Mouse (Mus musculus): ENCODE results near the gene 1700025G04Rik. TPM values are rescaled to one million over a fixed set of nuclear protein-coding genes. Genes with fewer than 3 reads are reported as not detected.

1700025G04Rik gene
- total and polyA plus RNA-seq, 3 experiments: 0.16 TPM; not detected in 2

DNA sequence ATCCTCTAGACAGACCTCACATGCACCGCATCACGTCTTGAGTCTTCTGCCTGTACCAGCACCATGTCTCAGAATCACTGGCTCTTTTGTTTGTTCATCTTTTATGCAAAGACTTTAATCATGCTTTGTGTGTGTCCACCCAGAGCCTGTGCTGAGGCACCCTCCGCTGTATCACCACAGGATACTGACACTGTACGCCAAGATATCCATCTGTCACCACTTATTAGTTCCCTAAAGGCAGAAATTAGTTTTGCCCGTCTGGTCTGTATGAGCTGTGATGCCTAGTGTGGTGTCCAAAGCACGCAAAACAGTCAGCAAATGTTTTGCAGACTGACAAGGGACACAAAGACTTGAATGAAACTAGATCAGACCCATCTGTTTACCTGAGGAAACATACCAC lies 95.7 kb downstream of the 1700025G04Rik start:
- no peaks in the 10 kb centered on the region for H3K4me1 ChIP-seq (ENCODE audit: insufficient read depth, low read depth, low read length)
- no peaks in the 10 kb centered on the region for H3K36me3 ChIP-seq (replicated peaks)
- DNase-seq (ENCODE audit: low spot score) (no peak), ATAC-seq (ENCODE audit: extremely low read depth, insufficient number of reproducible peaks, low FRiP score, poor library complexity, severe bottlenecking) (no peak)
- peaks cover 50% of the 10 kb centered on the region for H3K9me3 ChIP-seq (replicated peaks)
- H3K4me3 ChIP-seq (ENCODE audit: low read depth, low read length): no peak overlapping the region
- TF ChIP-seq TAL1 (conservative IDR thresholded peaks at IDR 0.05; ENCODE audit: low read depth, low read length): no peak
- TF ChIP-seq POLR2AphosphoS5 (IDR thresholded peaks at IDR 0.05; ENCODE audit: insufficient replicate concordance, low read depth, low read length): no peak
- TF ChIP-seq GATA2 (IDR thresholded peaks at IDR 0.05; ENCODE audit: borderline replicate concordance, low read depth, low read length): no peak
- no peak for TF ChIP-seq GATA1 (IDR thresholded peaks at IDR 0.05; ENCODE audit: borderline replicate concordance, low read length)
- no peak for TF ChIP-seq CTCF (IDR thresholded peaks at IDR 0.05; ENCODE audit: low read depth, low read length)
- H3K27me3 ChIP-seq (ENCODE audit: insufficient read depth, low read length): no peaks in the 10 kb centered on the region

DNA sequence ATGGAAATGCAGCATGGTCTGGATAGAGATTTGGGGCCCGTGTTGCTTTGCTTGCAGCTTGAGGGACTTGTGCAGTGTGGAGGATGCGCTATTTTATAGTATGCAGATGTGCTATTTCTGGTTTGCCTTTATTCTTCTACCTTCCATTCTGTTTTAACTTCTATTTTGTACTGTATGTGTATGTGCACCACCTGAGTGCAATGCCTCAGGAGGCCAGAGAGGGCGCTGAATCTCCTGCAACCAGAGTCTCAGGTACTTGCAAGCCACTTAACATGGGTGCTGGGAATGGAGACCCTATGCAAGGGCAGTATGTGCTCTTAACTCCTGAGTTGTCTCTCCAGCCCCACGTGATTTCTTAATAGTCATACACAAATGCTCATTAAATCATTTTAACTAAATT lies 98.4 kb downstream of the 1700025G04Rik start:
- TF ChIP-seq GATA2 (IDR thresholded peaks at IDR 0.05; ENCODE audit: borderline replicate concordance, low read depth, low read length): no peak
- no peak for TF ChIP-seq CTCF (IDR thresholded peaks at IDR 0.05; ENCODE audit: low read depth, low read length)
- no peak for TF ChIP-seq POLR2AphosphoS5 (IDR thresholded peaks at IDR 0.05; ENCODE audit: insufficient replicate concordance, low read depth, low read length)
- TF ChIP-seq TAL1 (conservative IDR thresholded peaks at IDR 0.05; ENCODE audit: low read depth, low read length): no peak
- TF ChIP-seq GATA1 (IDR thresholded peaks at IDR 0.05; ENCODE audit: borderline replicate concordance, low read length): no peak
- no peaks in the 10 kb centered on the region for H3K36me3 ChIP-seq (replicated peaks)
- peaks cover 53% of the 10 kb centered on the region for H3K9me3 ChIP-seq (replicated peaks)
- no peaks in the 10 kb centered on the region for H3K27me3 ChIP-seq (ENCODE audit: insufficient read depth, low read length)
- DNase-seq (ENCODE audit: low spot score) (no peak), ATAC-seq (ENCODE audit: extremely low read depth, insufficient number of reproducible peaks, low FRiP score, poor library complexity, severe bottlenecking) (no peak)
- H3K4me1 ChIP-seq (ENCODE audit: insufficient read depth, low read depth, low read length): no peaks in the 10 kb centered on the region
- no peak overlapping the region for H3K4me3 ChIP-seq (ENCODE audit: low read depth, low read length)

DNA sequence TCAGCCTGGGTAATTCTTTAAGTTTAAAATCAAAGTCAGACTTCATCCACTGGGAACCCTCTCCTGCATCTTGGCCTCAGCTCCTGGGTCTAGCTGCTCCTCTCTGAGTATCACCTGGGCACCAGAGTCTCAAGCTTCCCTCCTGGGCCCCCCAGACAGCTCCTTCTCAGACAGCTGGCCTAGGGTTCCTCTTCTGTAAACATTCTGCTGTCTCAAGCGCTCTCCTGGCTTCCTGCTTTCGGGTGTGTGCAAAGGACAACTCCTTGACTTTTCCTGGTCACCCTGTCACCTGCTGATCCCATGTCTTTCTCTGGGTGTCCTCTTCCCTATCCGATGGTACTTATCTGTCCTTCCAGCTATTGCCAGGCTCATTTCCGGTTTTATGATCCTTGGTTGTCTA lies 99.3 kb downstream of the 1700025G04Rik start:
- DNase-seq (ENCODE audit: low spot score) (no peak), ATAC-seq (ENCODE audit: extremely low read depth, insufficient number of reproducible peaks, low FRiP score, poor library complexity, severe bottlenecking) (no peak)
- no peaks in the 10 kb centered on the region for H3K36me3 ChIP-seq (replicated peaks)
- TF ChIP-seq GATA1 (IDR thresholded peaks at IDR 0.05; ENCODE audit: borderline replicate concordance, low read length) (no peak), CTCF (IDR thresholded peaks at IDR 0.05; ENCODE audit: low read depth, low read length) (no peak), GATA2 (IDR thresholded peaks at IDR 0.05; ENCODE audit: borderline replicate concordance, low read depth, low read length) (no peak), TAL1 (conservative IDR thresholded peaks at IDR 0.05; ENCODE audit: low read depth, low read length) (no peak), POLR2AphosphoS5 (IDR thresholded peaks at IDR 0.05; ENCODE audit: insufficient replicate concordance, low read depth, low read length) (no peak)
- peaks cover 53% of the 10 kb centered on the region for H3K9me3 ChIP-seq (replicated peaks)
- H3K27me3 ChIP-seq (ENCODE audit: insufficient read depth, low read length): no peaks in the 10 kb centered on the region
- no peak overlapping the region for H3K4me3 ChIP-seq (ENCODE audit: low read depth, low read length)
- no peaks in the 10 kb centered on the region for H3K4me1 ChIP-seq (ENCODE audit: insufficient read depth, low read depth, low read length)

DNA sequence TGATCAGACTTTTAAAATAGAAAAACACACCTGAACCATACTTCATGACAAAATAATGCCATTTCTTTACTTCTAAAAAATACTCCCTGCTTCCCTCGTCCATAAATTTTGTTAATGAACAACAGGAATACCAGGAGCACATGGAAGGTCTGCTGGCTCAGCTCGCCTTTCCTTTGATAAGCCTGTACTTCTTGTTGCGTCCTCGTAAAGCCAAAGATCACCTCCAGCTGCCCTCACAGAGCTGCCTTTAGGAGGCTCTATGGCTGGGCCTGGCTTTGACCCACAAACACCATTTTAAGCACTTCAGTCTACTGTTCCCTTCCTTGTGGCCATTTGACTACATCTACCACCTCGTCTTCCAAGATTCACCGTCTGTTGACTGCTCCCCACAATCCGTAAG lies 101.2 kb downstream of the 1700025G04Rik start:
- DNase-seq (ENCODE audit: low spot score): no peak
- ATAC-seq (ENCODE audit: extremely low read depth, insufficient number of reproducible peaks, low FRiP score, poor library complexity, severe bottlenecking): no peak
- H3K27me3 ChIP-seq (ENCODE audit: insufficient read depth, low read length): no peaks in the 10 kb centered on the region
- TF ChIP-seq GATA2 (IDR thresholded peaks at IDR 0.05; ENCODE audit: borderline replicate concordance, low read depth, low read length): no peak
- TF ChIP-seq TAL1 (conservative IDR thresholded peaks at IDR 0.05; ENCODE audit: low read depth, low read length): no peak
- TF ChIP-seq POLR2AphosphoS5 (IDR thresholded peaks at IDR 0.05; ENCODE audit: insufficient replicate concordance, low read depth, low read length): no peak
- TF ChIP-seq CTCF (IDR thresholded peaks at IDR 0.05; ENCODE audit: low read depth, low read length): no peak
- TF ChIP-seq GATA1 (IDR thresholded peaks at IDR 0.05; ENCODE audit: borderline replicate concordance, low read length): no peak
- H3K4me3 ChIP-seq (ENCODE audit: low read depth, low read length): no peak overlapping the region
- peaks cover 59% of the 10 kb centered on the region for H3K9me3 ChIP-seq (replicated peaks)
- no peaks in the 10 kb centered on the region for H3K4me1 ChIP-seq (ENCODE audit: insufficient read depth, low read depth, low read length)
- no peaks in the 10 kb centered on the region for H3K36me3 ChIP-seq (replicated peaks)

DNA sequence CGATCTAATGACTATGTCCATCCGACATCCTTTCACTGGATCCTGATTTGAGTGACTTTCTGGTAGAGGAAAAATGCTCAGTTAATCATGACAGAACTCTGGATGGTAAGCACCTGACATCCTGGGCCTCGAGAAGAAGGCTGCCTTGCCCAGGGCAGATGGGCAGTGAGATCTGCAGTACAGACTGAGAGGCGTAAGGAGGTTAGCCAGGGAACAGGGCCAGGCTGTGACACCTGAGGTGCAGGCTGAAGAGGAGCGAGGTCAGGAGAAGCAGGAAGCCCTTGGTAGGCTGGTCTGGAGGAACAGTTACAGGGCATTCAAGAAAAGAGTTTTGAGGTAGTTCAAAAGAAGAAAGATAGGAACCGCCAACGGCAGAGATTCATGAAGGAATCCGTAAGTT lies 101.9 kb downstream of the 1700025G04Rik start:
- Histone ChIP-seq H3K9me3 (replicated peaks) (peaks cover 57% of the 10 kb centered on the region), H3K36me3 (replicated peaks) (no peaks in the 10 kb centered on the region), H3K27me3 (ENCODE audit: insufficient read depth, low read length) (no peaks in the 10 kb centered on the region), H3K4me3 (ENCODE audit: low read depth, low read length) (no peak overlapping the region), H3K4me1 (ENCODE audit: insufficient read depth, low read depth, low read length) (no peaks in the 10 kb centered on the region)
- no peak for ATAC-seq (ENCODE audit: extremely low read depth, insufficient number of reproducible peaks, low FRiP score, poor library complexity, severe bottlenecking)
- DNase-seq (ENCODE audit: low spot score): no peak
- no peak for TF ChIP-seq GATA1 (IDR thresholded peaks at IDR 0.05; ENCODE audit: borderline replicate concordance, low read length)
- TF ChIP-seq GATA2 (IDR thresholded peaks at IDR 0.05; ENCODE audit: borderline replicate concordance, low read depth, low read length): no peak
- TF ChIP-seq POLR2AphosphoS5 (IDR thresholded peaks at IDR 0.05; ENCODE audit: insufficient replicate concordance, low read depth, low read length): no peak
- no peak for TF ChIP-seq TAL1 (conservative IDR thresholded peaks at IDR 0.05; ENCODE audit: low read depth, low read length)
- TF ChIP-seq CTCF (IDR thresholded peaks at IDR 0.05; ENCODE audit: low read depth, low read length): no peak

DNA sequence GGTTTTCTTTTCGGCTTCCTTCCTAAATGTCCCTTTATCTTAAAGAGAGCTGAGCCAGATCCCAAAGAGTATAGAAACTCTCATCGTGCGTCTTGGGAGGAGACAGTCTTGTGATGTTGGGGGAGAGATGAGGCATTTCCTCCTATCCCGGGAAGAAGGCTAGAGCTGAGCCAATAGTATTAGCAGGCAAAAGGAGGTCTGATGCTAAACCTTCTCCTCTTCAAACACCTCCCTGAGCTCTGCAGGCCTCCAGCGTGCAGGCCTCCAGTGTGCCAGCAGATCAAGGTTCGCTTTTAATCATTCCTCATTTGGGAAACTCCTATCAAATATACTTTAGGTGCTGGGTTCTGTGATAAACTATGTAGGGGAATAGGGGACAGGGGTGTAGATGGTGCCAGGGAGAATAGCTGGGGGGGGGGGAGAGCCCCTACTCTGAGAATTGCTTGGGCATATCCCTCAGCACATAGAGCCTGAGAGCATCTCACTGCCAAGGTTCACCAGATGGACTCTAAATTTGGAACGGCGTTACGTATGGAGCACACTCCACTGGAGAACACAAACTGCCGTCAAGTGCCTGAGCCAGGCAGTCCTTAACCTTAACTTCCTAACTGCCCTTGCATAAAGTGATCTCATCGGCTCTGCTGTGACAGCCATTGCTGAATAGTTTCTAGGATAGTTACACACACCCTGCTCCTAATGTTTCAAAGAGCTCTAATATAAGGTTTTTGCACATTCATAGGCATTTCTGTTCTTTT lies 103.7 kb downstream of the 1700025G04Rik start:
- H3K27me3 ChIP-seq (ENCODE audit: insufficient read depth, low read length): no peaks in the 10 kb centered on the region
- no peak for TF ChIP-seq GATA1 (IDR thresholded peaks at IDR 0.05; ENCODE audit: borderline replicate concordance, low read length)
- TF ChIP-seq GATA2 (IDR thresholded peaks at IDR 0.05; ENCODE audit: borderline replicate concordance, low read depth, low read length): no peak
- TF ChIP-seq CTCF (IDR thresholded peaks at IDR 0.05; ENCODE audit: low read depth, low read length): no peak
- no peak for TF ChIP-seq TAL1 (conservative IDR thresholded peaks at IDR 0.05; ENCODE audit: low read depth, low read length)
- no peak for TF ChIP-seq POLR2AphosphoS5 (IDR thresholded peaks at IDR 0.05; ENCODE audit: insufficient replicate concordance, low read depth, low read length)
- H3K4me3 ChIP-seq (ENCODE audit: low read depth, low read length): no peak overlapping the region
- DNase-seq (ENCODE audit: low spot score) (no peak), ATAC-seq (ENCODE audit: extremely low read depth, insufficient number of reproducible peaks, low FRiP score, poor library complexity, severe bottlenecking) (no peak)
- H3K9me3 ChIP-seq (replicated peaks): peaks cover 59% of the 10 kb centered on the region
- no peaks in the 10 kb centered on the region for H3K4me1 ChIP-seq (ENCODE audit: insufficient read depth, low read depth, low read length)
- no peaks in the 10 kb centered on the region for H3K36me3 ChIP-seq (replicated peaks)

Measured in G1E (cell line).